Mouse (Mus musculus) c-Kit-positive CD71-positive TER-119-positive erythroid progenitor cells, embryonic 14.5 days (primary cell): ENCODE data around the gene Rpn1.
"Not testable (repeated sequence)": the region's sequence is repeated elsewhere in the genome, so short reads cannot be mapped to it uniquely, and the experiment has no call there.

Experiments
- DNase-seq: peaks from one replicate; pipeline ENCODE4 v3.0.0-alpha.2; 2013; ENCODE audit warnings: low spot score

Rpn1 gene

GRCm38 (mm10) chr6:88121781-88122180 lies 37.5 kb downstream of the Rpn1 start:
- DNase-seq: no peak

GRCm38 (mm10) chr6:88123150-88123857 lies 39.0 kb downstream of the Rpn1 start:
- peak; percentile 53 for DNase-seq

- peak; percentile 43 for DNase-seq
Measured at GRCm38 (mm10) chr6:88123858-88124261, 39.6 kb downstream of the Rpn1 start.

GRCm38 (mm10) chr6:88124551-88124950 lies 40.3 kb downstream of the Rpn1 start:
- no peak for DNase-seq

- not testable (repeated sequence) for DNase-seq
Measured at GRCm38 (mm10) chr6:88125815-88126214, 41.5 kb downstream of the Rpn1 start.

GRCm38 (mm10) chr6:88131521-88131920 lies 47.2 kb downstream of the Rpn1 start:
- no peak for DNase-seq

GRCm38 (mm10) chr6:88132051-88132450 lies 47.8 kb downstream of the Rpn1 start:
- DNase-seq: no peak

GRCm38 (mm10) chr6:88133061-88133460 lies 48.8 kb downstream of the Rpn1 start:
- no peak for DNase-seq

GRCm38 (mm10) chr6:88133878-88134277 lies 49.6 kb downstream of the Rpn1 start:
- no peak for DNase-seq

- DNase-seq: no peak
Measured at GRCm38 (mm10) chr6:88136201-88136631, 51.9 kb downstream of the Rpn1 start.

GRCm38 (mm10) chr6:88138485-88138884 lies 54.2 kb downstream of the Rpn1 start:
- DNase-seq: no peak

- no peak for DNase-seq
Measured at GRCm38 (mm10) chr6:88140264-88140663, 56.0 kb downstream of the Rpn1 start.

GRCm38 (mm10) chr6:88145793-88146192 lies 61.5 kb downstream of the Rpn1 start:
- no peak for DNase-seq

- DNase-seq: no peak
Measured at GRCm38 (mm10) chr6:88146576-88146975, 62.3 kb downstream of the Rpn1 start.

GRCm38 (mm10) chr6:88147411-88148003 lies 63.2 kb downstream of the Rpn1 start:
- DNase-seq: no peak

- no peak for DNase-seq
Measured at GRCm38 (mm10) chr6:88151335-88151734, 67.1 kb downstream of the Rpn1 start.

GRCm38 (mm10) chr6:88152127-88152705 lies 67.9 kb downstream of the Rpn1 start:
- no peak for DNase-seq

GRCm38 (mm10) chr6:88152979-88153378 lies 68.7 kb downstream of the Rpn1 start:
- no peak for DNase-seq
